Mouse (Mus musculus) liver (tissue): ENCODE results near the gene Gm49450.

Experiments used
- DNase-seq: peaks from one replicate; pipeline ENCODE4 v3.0.0-alpha.2; 2020; ENCODE audit warnings: mixed read lengths

Gene Gm49450

DNA sequence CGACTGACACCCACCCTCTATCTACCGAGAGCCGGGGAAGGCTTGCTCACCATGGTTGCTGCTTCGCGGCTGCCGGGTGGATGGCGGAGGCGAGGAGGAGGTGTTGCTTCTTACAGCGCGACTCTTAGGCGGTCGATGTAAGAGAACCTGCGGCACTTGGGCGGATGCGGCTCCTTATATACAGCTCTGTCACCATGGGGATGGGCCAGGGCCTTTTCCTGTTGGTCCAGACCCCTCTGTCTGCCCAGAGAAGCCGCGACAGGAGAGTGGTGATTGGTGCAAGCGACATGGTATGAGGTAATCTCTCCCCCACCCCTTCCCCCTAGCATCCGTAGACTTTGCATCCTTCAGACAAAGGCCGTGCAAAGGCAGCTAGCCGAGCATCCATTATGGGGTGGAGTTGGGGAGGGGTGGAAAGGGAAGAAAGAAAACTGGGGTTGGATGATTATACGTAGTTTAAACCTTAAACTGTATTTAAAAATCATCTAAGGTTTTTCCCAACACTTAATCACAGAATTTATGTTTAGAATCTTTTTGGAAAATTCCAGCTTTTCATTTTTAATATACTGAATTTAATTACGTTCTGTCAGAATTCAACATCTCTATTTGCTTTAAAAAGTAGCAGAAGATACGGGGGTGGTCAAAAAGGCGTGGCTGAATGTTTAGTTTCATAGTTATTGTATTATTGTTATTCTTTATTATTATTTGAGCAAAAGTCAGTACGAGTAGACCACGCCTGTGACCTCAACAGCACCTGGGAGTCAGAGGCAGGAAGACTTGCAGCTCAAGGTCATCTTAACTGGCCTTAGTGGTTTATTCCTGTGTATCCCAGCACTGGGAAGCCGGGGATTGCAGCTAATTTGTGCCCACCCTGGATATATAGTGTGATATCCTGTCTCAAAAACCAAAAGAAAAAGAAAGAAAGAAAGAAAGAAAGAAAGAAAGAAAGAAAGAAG, at the start of gene Gm49450, which contains the start of gene Tuba1a:
Gene Gm49450, minus strand, starts transcription at position 151 of the 956 bp plus-strand sequence.
Gene Tuba1a, minus strand, starts transcription at position 303 of the 956 bp plus-strand sequence.
- DNase-seq, result peak; percentile 82

DNA sequence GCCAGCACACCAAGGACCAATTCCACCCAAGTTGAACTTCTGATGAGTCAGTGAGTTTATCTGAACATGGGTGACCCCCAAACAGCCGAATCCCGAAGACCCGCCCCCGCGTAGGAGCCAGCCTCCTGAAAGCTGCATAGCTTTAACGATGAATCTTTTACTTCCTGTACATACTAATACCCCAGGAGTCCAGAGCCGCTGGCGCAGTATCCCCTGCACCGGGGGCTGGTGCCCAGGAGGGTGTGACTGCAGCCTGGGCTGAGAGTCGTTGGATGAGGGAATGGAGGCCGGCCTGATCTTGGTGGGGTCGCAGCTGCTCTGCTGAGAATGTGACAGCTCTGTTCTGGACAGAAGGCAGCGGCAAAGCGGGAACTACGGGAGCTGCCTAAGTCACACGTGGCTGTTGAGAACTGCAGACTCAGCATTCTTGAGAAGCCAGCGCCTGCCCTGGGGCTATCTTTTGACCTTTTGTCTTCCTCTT, 48.1 kb upstream of the Gm49450 start:
- peak; percentile 32 for DNase-seq

DNA sequence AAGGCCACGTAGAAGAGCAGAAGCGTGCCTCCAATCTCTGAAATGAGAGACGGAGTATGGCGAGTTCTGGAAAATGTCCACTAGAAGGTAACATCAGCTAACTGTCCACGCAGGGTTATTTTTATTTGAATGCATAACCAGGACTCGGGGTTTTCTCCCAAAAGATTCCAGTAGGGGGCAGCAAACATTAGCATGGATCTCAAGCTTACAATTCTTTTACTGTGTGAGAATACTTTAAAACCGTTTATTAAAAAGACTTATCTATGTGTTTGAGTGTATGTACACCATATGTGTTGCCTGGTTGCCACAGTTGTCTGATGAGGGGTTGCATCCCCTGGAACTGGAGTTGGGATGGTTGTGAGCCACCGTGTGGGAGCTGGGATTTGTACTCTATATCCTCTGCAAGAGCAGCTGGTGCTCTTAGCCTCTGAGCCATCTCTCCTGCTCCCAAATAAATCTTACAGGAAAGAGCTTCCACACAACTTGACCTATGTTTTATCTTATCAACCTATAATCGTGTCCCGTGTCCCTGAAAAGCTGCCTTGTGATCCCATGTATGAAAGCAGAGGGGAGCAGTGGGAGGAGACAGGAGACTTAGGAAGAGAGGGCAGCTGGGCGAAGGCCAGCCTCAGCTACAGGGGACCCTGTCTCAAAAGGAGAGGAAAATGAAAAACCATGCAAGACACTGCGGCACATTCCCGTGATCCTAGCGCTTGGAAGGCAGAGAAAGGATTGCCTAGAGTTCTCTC, 47.4 kb upstream of the Gm49450 start:
- peak; percentile 57 for DNase-seq

DNA sequence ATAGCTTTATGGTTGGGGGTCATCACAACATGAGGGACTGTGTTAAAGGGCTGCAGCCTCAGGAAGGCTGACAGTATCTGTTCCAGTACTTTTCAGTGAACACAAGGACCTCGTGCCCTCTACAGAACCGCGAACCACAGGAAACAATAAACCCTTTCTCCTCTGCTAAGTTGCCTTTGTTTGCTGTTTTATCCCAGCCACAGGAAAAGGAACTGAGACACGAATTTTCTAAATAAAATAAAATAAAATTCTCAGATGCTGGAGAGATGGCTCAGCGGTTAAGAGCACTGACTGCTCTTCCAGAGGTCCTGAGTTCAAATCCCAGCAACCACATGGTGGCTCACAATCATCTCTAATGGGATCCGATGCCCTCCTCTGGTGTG, 45.4 kb upstream of the Gm49450 start:
- no peak for DNase-seq

DNA sequence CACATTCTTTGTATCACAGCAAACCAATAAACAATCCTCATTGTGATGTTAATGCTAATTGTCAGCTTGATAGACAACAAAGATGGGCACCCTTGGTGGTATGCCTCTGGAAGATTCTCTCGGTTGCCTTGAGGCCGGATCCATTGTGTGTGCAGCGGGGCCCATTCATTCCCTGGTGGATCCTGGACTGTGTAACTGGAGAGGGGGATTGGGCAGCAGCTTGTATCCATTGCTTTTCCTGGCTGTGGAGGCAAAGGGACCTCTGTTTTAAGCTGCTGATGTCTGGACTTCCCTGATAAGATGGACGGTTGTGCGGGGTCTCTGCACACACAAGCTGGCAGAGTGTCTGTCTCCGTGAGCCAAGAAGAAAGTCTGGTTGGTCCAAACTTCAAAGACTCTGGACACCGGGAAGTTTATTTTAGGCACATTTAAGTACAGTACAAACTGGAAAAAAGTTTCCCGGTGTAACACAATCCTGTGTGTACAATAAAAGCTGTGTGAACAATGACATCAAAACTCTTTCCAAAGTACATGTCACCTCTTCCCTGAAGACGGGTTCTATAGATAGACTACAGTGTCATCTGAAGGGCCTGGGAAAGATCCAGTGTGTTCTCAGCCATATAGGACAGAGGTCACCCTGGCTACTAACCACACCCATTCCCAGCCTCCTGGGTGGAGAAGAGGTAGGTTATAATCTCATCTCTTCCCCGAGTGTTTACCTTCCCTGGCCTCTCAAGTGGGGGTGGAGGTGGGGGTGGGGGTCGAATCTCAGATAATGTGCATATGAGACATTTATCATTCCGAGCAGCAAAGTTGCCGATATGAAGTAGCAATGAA, 44.8 kb upstream of the Gm49450 start:
- peak; percentile 54 for DNase-seq

DNA sequence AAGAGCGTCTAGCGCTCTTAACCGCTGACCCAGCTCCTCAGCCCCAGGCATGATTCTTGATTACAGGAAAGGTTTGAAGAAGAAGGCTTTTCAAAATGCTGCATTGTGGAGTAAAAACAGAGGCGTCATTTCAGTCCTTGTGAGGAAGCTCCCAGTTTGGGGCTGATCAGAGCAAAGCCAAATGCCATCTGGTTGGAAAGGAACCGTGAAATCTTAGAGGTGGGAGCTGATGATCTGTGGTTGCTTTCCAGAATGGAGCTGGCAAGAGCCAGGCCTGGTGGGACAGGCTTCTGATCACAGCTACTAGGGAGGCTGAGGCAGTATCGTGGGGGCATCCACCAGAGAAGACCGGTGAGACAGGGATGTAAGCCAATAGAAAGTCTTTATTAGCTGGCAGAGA, 43.5 kb upstream of the Gm49450 start:
- no peak for DNase-seq

DNA sequence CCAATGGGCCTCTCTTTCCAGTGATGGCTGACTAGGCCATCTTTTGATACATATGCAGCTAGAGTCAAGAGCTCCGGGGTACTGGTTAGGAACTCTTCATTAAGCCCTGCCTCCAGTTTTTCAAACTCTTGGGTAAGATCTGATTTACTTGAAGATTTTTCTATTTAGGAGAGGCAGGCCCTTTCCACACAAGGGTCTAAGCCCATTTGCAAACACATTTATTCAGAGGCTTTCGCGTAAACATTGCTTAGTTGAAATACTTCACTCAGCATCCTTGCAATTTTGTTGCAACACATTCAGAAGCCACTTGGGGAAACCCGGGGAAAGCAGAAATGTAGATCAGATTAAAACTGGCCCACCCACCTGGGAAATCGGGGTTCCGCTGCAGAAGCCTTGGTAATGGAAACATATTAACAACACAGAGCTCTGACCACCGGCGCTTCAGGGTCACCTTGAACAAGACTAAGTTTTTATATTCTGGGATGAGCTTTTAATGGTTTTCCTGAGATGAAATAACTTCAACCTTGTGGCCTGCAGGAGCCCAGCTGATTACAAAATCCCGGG, 41.7 kb upstream of the Gm49450 start:
- DNase-seq, result no peak

DNA sequence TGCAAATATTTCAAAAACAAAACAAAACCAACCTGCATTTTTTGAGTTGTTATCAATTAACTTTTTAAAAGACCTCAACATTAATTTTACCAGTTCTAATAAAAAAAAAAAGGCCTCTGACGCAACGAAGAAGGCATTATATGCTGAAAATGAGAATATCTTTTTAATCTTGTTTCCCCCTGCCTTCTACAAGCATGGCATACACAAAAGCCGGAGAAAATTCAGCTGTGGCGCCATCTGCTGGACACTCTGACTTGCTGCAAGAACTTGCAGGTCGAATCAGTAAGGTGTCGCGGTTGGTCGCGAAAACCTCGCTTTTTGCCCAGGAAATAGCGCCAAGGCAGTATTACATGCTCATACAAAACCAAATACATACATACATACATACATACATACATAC, 40.5 kb upstream of the Gm49450 start:
- peak; percentile 93 for DNase-seq

DNA sequence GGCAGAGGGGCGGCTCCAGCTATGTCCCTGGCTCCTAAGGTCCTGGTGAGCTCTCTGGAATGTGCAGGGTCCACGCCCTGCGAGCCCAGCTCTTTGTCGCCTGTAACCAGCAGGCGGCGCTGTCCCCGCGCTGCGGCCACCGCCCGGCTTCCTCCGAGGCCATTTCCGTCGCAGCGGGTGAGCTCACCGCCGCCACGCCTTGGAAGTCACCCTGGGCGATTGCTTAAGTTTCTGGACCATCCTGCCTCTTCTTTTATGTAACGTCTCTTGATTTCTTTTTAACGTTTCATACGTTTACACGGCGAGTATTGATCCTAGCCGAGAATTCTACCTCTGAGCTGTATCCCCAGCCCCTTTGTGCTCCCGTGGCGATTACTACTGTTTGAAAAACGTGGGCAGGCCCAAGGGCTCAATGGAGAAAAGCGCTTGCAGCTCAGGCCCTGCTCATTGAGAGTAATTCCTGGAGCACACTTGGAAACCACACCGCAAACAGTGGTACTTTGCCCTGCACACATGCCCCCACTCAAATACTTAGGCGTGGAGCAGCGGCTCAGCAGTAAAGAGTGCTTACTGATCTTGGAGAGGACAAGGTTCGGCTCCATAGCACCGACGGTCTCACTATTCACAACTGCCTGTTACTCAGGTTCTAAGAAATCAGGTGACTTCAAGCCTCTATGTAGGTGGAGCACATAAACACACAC, 39.9 kb upstream of the Gm49450 start:
- peak; percentile 94 for DNase-seq

DNA sequence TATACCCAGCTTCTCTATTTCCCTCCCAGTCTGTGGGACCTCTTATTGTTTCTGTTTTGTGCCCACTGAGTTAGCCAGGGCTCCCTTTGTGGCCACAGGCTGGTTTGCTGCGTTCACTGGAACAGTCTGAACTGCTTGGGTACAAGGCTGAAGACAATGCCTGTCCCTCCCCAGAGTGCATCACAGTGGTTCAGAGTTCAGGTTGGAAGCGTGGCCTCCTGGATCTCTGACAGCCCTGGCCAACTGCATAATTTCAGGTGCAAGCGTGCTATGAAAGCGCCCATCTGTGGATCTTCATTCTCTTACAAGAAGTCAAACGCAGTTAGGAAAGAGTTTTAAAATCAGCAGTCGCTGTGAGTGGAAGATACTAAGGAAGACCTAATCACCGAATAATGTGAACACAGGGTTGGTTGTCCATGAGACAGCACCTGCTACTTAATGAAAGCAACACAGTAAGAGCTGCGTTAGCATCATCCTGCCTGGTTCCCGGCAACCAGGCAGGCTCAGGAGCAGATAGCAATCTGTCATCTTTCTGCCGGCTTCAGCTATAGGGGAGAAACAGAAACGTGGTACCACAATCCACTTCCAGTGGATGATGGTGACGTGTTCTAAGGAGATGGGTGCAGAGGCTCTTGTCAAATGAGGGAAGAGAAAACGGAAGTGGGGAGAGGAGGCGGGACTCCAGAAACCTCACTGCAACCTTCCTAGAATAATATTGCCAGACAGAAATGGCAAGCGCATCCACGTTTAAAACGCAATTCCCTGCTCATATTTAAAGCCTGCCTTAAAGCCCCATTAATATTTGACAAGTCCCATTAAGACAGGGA, 38.9 kb upstream of the Gm49450 start:
- peak; percentile 41 for DNase-seq

DNA sequence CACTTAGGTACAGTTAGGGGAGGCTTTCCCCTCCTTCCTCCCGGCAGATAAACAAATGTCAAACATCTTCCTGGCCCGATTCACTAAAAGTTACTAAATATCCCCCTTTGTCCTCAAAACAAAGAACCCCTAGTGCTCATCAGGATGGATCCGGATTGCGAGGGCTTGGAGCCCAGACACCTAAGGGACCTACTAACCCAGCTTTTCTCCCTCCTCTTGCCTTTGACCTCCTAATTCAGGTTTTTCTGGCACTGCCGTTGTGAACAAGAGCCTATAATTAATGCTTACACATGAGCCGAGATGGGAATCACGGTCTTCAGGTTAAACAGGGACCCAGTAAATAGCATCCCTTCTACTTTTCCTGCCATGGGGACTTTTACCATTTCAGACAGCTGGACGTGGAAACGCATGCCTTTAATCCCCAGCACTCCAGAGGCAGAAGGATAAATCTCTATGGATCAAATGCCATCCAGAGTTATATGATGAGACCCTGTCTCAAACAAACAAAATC, 38.2 kb upstream of the Gm49450 start:
- DNase-seq, result no peak

DNA sequence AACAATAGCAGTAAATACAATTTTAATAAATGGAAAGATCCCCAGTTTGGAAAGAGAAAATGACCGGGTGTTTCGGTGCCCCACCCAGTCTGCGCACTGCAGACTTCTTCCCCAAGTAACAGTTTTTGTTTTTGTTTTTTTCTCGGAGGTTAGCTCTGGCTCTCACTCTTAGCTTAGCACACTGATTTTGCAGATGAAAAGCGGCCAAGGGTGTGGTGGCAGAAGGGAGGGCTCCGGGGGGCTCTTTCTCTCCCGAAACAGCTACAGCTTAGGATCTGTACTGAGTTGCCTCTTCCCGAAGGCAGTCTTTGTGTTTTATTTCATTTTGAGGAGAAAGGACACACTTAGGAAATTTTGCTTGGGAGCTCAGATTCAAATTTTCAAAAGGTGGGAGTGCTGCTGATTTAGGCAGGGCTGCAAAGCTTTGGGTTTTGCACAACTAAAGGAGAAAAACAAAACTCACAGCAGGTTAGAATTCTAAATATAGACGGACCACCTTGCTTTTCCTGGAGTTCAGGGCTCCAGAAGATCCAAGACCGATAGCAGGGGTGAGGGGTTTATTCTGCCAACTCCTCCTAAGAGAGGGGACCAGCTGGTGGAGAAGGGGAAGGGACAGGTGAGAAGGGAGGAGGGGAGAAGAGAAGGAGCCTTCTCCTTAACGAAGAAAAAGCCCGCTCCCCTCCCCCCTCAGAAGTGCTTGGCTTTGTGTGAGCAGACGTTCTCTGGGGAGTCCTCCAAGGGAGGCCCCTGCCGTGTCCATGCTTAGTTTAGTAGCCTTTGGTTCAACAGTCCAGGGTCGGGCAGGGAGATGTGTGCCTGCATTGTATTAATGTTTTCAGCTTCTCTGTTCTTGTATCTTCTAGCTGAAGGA, 37.6 kb upstream of the Gm49450 start:
- no peak for DNase-seq

DNA sequence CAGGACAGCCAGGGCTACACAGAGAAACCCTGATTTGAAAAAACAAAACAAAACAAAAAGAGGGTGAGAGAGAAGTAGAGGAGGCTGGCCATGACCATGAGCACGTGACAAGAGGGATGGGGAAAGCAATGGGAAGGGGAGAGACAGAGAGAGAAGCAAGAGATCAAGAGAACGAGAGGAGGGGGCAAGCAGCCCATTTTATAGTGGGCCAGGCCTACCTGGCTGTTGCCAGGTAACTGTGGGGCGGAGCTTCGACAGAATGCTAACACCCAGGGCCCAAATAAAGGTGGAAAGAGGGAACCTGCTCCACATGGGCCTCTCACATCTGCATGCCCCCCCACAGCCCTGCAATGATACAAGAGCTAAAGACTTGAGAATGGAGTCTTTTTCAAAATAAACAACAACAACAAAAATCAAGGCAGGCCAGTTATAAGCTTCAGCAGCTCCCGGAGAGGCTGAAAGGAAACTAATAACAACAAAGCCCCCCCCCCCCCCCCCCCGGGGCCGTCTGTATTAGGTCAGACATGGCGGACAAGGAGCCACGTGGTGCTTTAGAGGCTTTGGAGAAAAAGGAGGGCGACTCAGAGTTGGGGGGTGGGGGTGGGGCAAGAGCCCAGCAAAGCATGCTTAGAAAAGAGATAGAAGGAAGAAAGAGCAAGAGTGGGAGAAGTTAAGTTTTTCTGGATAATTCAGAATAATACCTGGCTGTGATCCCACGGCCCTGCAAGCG, 36.5 kb upstream of the Gm49450 start:
- no peak for DNase-seq

DNA sequence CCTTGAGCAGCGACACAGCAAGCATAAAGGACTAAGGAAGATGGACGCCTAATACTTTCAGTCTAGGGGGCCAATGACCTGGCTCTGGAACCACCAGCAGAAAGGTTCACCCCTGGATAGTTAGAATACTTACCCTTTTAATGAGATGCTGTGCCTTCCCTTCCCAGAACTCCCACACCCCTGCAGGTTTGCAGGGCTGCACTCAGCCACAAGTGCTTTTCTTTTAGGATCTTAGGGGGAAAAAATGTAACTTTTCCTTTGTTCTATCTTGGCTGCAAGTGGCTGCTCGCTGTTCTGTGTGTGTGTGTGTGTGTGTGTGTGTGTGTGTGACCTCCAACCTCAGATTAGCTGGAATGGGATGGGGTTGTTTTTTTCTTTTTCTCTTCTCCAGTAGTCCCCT, 35.4 kb upstream of the Gm49450 start:
- DNase-seq, result no peak

DNA sequence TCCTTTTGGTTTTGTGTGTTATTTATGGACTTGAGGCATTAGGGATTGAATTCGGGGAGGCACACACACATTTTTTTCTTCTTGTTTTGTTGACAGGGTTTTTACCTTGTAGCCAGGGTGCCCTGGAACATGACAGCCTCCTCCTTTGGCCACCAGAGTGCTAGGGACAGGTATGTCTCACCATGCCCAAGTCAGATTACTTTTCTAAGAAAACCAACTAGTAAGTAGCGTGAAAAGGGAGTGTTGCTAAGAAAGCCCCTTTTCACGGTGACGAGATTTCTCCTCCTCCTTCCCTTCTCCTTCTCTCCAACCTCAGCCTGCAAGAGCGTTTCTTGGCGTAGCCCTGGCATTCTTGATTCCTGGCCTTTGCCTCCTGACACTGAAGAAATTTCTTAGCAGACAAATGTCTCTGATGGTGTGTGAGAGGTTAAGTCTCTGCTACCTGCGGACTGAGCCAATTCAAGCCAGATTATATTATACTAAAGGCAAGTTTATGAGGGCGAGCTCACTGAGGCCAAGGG, 34.4 kb upstream of the Gm49450 start:
- DNase-seq, result no peak

DNA sequence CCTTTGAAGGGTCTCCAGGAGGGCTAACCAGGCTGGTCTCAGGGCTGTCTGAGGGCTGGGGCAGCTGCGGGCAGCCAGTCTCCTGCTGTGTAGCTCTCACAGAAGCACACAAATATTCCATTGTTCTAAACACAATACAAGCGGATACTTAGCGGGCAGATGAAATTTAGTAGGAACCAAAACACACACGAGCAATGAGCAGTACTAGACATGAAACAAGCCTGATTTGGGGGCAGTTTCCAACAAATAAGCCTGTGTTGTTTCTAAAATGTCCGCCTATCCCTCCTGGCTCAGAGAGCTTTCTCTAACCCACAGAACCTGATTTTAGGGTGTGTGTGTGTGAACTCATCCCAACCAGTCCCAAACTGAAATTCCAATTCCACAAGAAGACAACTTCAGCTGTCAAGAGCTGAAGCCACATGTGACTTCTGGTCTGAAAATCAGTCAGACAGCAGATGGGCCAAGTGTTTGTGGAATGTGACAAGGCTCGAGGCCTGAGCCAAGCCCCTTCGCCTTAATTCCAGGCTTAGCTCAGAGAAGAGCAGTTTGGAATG, 33.8 kb upstream of the Gm49450 start:
- DNase-seq, result no peak

DNA sequence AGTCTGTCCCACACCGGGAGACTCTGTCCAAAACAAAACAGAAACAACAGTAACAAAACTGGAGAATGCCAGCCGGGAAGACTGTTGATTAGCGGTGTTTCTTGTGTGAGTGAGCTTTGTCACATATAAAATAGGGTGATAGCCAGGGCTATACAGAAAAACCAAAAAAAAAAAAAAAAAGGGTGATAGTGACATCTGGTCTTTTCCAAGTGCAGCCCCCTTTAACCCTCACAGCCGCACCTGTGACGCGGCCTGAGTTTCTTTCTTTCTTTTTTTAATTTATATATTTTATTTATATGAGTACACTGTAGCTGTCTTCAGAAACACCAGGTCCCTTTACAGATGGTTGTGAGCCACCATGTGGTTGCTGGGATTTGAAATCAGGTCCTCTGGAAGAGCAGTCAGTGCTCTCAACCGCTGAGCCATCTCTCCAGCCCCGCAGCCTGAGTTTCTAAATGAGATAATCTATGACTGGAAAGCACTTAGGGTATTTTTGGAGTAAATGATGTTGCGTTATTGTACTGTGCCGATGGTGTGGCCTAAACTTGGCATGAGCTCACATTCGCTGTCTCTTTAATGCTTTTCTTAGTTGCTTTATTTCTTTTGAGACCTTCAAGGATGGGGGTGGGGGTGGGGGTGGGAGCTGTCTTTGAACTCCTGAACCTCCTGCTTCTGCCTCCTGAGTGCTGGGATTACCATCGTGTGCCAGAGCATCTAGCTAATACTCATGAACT, 32.8 kb upstream of the Gm49450 start:
- DNase-seq, result no peak
